Mouse (Mus musculus) liver, embryonic 14.5 days (tissue): ENCODE data around the gene Alyref.

Source experiments
- CTCF ChIP-seq: IDR thresholded peaks from 2 replicates; pipeline ENCODE4 v1.5.1; 2016; ENCODE audit warnings: antibody characterized with exemption, low read depth, control low read depth
- EP300 ChIP-seq: IDR thresholded peaks from 2 replicates; pipeline ENCODE4 v1.6.1; 2016; ENCODE audit warnings: antibody characterized with exemption, low read depth

DNA sequence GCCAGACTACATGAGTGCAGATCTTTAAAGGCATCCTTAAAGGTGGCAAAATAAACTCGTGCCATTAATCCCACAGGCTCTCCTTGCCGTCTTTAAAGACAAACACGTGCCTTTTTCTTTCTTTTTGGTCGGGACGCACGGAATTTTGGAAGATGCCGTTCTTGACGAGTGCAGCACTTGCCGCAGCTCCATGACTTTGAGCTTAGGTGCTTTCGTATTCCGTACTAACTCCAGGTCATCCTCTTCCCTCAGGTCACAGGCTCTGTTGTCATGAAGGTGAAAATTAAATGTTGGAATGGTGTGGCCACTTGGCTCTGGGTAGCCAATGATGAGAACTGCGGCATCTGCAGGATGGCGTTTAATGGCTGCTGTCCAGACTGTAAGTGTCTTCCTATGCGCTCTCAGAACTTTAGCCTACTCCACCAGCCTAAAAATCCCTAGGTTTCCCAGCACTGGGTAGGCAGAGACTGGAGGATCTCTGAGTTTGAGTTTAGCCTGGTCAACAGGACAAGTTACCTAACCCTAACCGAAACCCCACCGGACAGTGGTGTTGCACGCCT lies 905 bp upstream of the Alyref start:
- TF ChIP-seq EP300 (no peak), CTCF (no peak)
